Mouse (Mus musculus): Measurements from ENCODE around the gene L3mbtl3. TPM values are rescaled to one million over a fixed set of nuclear protein-coding genes. Genes with fewer than 3 reads are reported as not detected.

The L3mbtl3 gene
- total and polyA plus RNA-seq, 3 experiments = 11.8 to 19.5 (median 18.0) TPM

GRCm38 (mm10) chr10:26314327-26314726, 61.4 kb downstream of the L3mbtl3 start:
- dilution Hi-C loops (cut with MboI; ENCODE audit: extremely low pct_ligation_motif_present, extremely low pct_unique_long_range_greater_than_20kb, low sequenced_read_pairs) = no loop called here
- Histone ChIP-seq H3K4me3 (replicated peaks in 1 of 3; ENCODE audit: low read depth in 2 of 3, low read length in 2 of 3, poor library complexity in 1 of 3) (no peak overlapping the region), H3K9me3 (replicated peaks; ENCODE audit: low read length) (no peaks in the 10 kb centered on the region), H3K27me3 (replicated peaks) (no peaks in the 10 kb centered on the region), H3K27ac (ENCODE audit: insufficient read depth, low read depth) (no peak overlapping the region), H3K4me1 (ENCODE audit: control insufficient read depth in 1 of 2, insufficient read depth in 2 of 2) (peaks cover 0 to 8% of the 10 kb centered on the region in 2 experiments; a peak in 2 of 4 replicates), H3K4me2 (ENCODE audit: insufficient read depth, low read depth, poor library complexity, severe bottlenecking) (no peak overlapping the region), H3K79me2 (replicated peaks; ENCODE audit: control insufficient read depth, extremely low read depth, insufficient read depth, poor library complexity, severe bottlenecking) (no peaks in the 10 kb centered on the region; the same call in 1 of the 2 replicates), H3K9ac (ENCODE audit: insufficient read depth, low read depth) (no peak overlapping the region), H3K36me3 (replicated peaks in 1 of 2; ENCODE audit: control insufficient read depth in 1 of 2, insufficient read depth in 1 of 2, low read length in 1 of 2) (peaks cover 50 to 79% of the 10 kb centered on the region in 2 experiments)
- DNase-seq (ENCODE audit: extremely low read depth) = peak; percentile 32
- in situ Hi-C loops (cut with MboI; ENCODE audit: low pct_ligation_motif_present, low pct_unique_long_range_greater_than_20kb, low sequenced_read_pairs) = no loop called here
- TF ChIP-seq HCFC1 (IDR thresholded peaks at IDR 0.05; ENCODE audit: low read depth, low read length) = no peak
- 0 out of 2 replicates have a peak, but pooled peaks have one; percentile 7 for TF ChIP-seq MAX (IDR thresholded peaks at IDR 0.05; ENCODE audit: low read length)
- peak; percentile 4; the same call in 1 of the 2 replicates for TF ChIP-seq USF1 (IDR thresholded peaks at IDR 0.05; ENCODE audit: low read depth, low read length)

GRCm38 (mm10) chr10:26303485-26303884, 72.3 kb downstream of the L3mbtl3 start:
- DNase-seq (ENCODE audit: extremely low read depth) = no peak
- H3K4me3 ChIP-seq (replicated peaks in 1 of 3; ENCODE audit: low read depth in 2 of 3, low read length in 2 of 3, poor library complexity in 1 of 3) = no peak overlapping the region
- in situ Hi-C loops (cut with MboI; ENCODE audit: low pct_ligation_motif_present, low pct_unique_long_range_greater_than_20kb, low sequenced_read_pairs) = no loop called here
- H3K27me3 ChIP-seq (replicated peaks) = no peaks in the 10 kb centered on the region
- H3K4me1 ChIP-seq (ENCODE audit: control insufficient read depth in 1 of 2, insufficient read depth in 2 of 2) = no peaks in the 10 kb centered on the region
- no peak overlapping the region for H3K9ac ChIP-seq (ENCODE audit: insufficient read depth, low read depth)
- TF ChIP-seq EP300 (IDR thresholded peaks at IDR 0.05; ENCODE audit: low read length) (no peak), TBP (conservative IDR thresholded peaks at IDR 0.05; ENCODE audit: low read depth, low read length) (no peak)
- H3K27ac ChIP-seq (ENCODE audit: insufficient read depth, low read depth) = no peak overlapping the region
- dilution Hi-C loops (cut with MboI; ENCODE audit: extremely low pct_ligation_motif_present, extremely low pct_unique_long_range_greater_than_20kb, low sequenced_read_pairs) = no loop called here
- peaks cover 33 to 75% of the 10 kb centered on the region in 2 experiments for H3K36me3 ChIP-seq (replicated peaks in 1 of 2; ENCODE audit: control insufficient read depth in 1 of 2, insufficient read depth in 1 of 2, low read length in 1 of 2)
- no peaks in the 10 kb centered on the region for H3K9me3 ChIP-seq (replicated peaks; ENCODE audit: low read length)
- H3K79me2 ChIP-seq (replicated peaks; ENCODE audit: control insufficient read depth, extremely low read depth, insufficient read depth, poor library complexity, severe bottlenecking) = 0 out of 2 replicates have a peak, but pooled peaks cover 2% of the 10 kb centered on the region
- no peak overlapping the region for H3K4me2 ChIP-seq (ENCODE audit: insufficient read depth, low read depth, poor library complexity, severe bottlenecking)

- no peak for DNase-seq (ENCODE audit: extremely low read depth)
- Histone ChIP-seq H3K36me3 (replicated peaks in 1 of 2; ENCODE audit: control insufficient read depth in 1 of 2, insufficient read depth in 1 of 2, low read length in 1 of 2) (peaks cover 31 to 78% of the 10 kb centered on the region in 2 experiments), H3K4me2 (ENCODE audit: insufficient read depth, low read depth, poor library complexity, severe bottlenecking) (no peak overlapping the region), H3K27ac (ENCODE audit: insufficient read depth, low read depth) (no peak overlapping the region), H3K27me3 (replicated peaks) (no peaks in the 10 kb centered on the region), H3K9me3 (replicated peaks; ENCODE audit: low read length) (no peaks in the 10 kb centered on the region), H3K79me2 (replicated peaks; ENCODE audit: control insufficient read depth, extremely low read depth, insufficient read depth, poor library complexity, severe bottlenecking) (0 out of 2 replicates have a peak, but pooled peaks cover 2% of the 10 kb centered on the region), H3K4me1 (ENCODE audit: control insufficient read depth in 1 of 2, insufficient read depth in 2 of 2) (no peaks in the 10 kb centered on the region), H3K9ac (ENCODE audit: insufficient read depth, low read depth) (no peak overlapping the region), H3K4me3 (replicated peaks in 1 of 3; ENCODE audit: low read depth in 2 of 3, low read length in 2 of 3, poor library complexity in 1 of 3) (no peak overlapping the region)
- in situ Hi-C loops (cut with MboI; ENCODE audit: low pct_ligation_motif_present, low pct_unique_long_range_greater_than_20kb, low sequenced_read_pairs) = no loop called here
- dilution Hi-C loops (cut with MboI; ENCODE audit: extremely low pct_ligation_motif_present, extremely low pct_unique_long_range_greater_than_20kb, low sequenced_read_pairs) = no loop called here
- no peak for TF ChIP-seq RCOR1 (conservative IDR thresholded peaks at IDR 0.05; ENCODE audit: low read depth, low read length)
- no peak for TF ChIP-seq CHD2 (IDR thresholded peaks at IDR 0.05; ENCODE audit: low read length)
- no peak for TF ChIP-seq UBTF (IDR thresholded peaks at IDR 0.05; ENCODE audit: low read depth, low read length)
- TF ChIP-seq ETS1 (conservative IDR thresholded peaks at IDR 0.05; ENCODE audit: low read depth, low read length) = no peak
- TF ChIP-seq TBP (conservative IDR thresholded peaks at IDR 0.05; ENCODE audit: low read depth, low read length) = no peak
- TF ChIP-seq NRF1 (IDR thresholded peaks at IDR 0.05; ENCODE audit: low read depth, low read length) = no peak
- TF ChIP-seq SIN3A (IDR thresholded peaks at IDR 0.05; ENCODE audit: low read length) = no peak
- TF ChIP-seq USF2 (conservative IDR thresholded peaks at IDR 0.05; ENCODE audit: low read depth, low read length) = no peak
- no peak for TF ChIP-seq IRF4 (IDR thresholded peaks at IDR 0.05; ENCODE audit: low read depth, low read length)
- TF ChIP-seq KAT2A (IDR thresholded peaks at IDR 0.05; ENCODE audit: insufficient replicate concordance, low read length) = no peak
- no peak for TF ChIP-seq POLR2AphosphoS2 (IDR thresholded peaks at IDR 0.05; ENCODE audit: low read depth, low read length)
- no peak for TF ChIP-seq POLR2A (IDR thresholded peaks at IDR 0.05; ENCODE audit: low read depth, low read length)
- TF ChIP-seq RAD21 (IDR thresholded peaks at IDR 0.05; ENCODE audit: low read depth, low read length) = no peak
- TF ChIP-seq TCF12 (IDR thresholded peaks at IDR 0.05; ENCODE audit: low read depth, low read length) = no peak
Measured at GRCm38 (mm10) chr10:26302336-26302735, 73.4 kb downstream of the L3mbtl3 start.
